Mouse (Mus musculus) forebrain, embryonic 11.5 days (tissue): ENCODE data around the gene Sult3a2. TPM values are rescaled to one million over a fixed set of nuclear protein-coding genes. Genes with fewer than 3 reads are reported as not detected.
"Not testable (repeated sequence)": the region's sequence is repeated elsewhere in the genome, so short reads cannot be mapped to it uniquely, and the experiment has no call there.

Experiments used
- ATAC-seq: fragments of 200-750 bp; cut with Nextera tagmentation; replicated peaks from 2 replicates; pipeline ENCODE4 v1.8.0; 2017; ENCODE audit warnings: moderate TSS enrichment; ENCODE audit not compliant: low FRiP score
- DNase-seq: peaks from one replicate; pipeline ENCODE4 v3.0.0-alpha.2; 2017; ENCODE audit warnings: low spot score
- H3K27ac ChIP-seq: fragments of 300-500 bp; sonication (generic); 2 replicates; pipeline ENCODE4 v1.5.1; 2014; ENCODE audit warnings: low read depth, low read length
- H3K27me3 ChIP-seq: fragments of 300-500 bp; sonication (generic); 2 replicates; pipeline ENCODE4 v1.6.1; 2014; ENCODE audit warnings: mild to moderate bottlenecking, low read length, mixed read lengths; ENCODE audit not compliant: control insufficient read depth, insufficient read depth
- H3K36me3 ChIP-seq: fragments of 300-500 bp; sonication (generic); 2 replicates; pipeline ENCODE4 v1.6.1; 2014; ENCODE audit warnings: mild to moderate bottlenecking, low read length, moderate library complexity, mixed read lengths; ENCODE audit not compliant: control insufficient read depth, insufficient read depth
- H3K4me1 ChIP-seq: fragments of 300-500 bp; sonication (generic); replicated peaks from 2 replicates; pipeline ENCODE4 v1.6.1; 2014; ENCODE audit warnings: low read length, mixed read lengths; ENCODE audit not compliant: control insufficient read depth, insufficient read depth
- H3K4me2 ChIP-seq: fragments of 300-500 bp; sonication (generic); 2 replicates; pipeline ENCODE4 v1.6.1; 2014; ENCODE audit warnings: low read depth, mild to moderate bottlenecking, low read length, moderate library complexity, mixed read lengths; ENCODE audit not compliant: severe bottlenecking
- H3K4me3 ChIP-seq: fragments of 300-500 bp; sonication (generic); 2 replicates; pipeline ENCODE4 v1.5.1; 2014; ENCODE audit warnings: low read depth, low read length
- H3K9ac ChIP-seq: fragments of 300-500 bp; sonication (generic); 2 replicates; pipeline ENCODE4 v1.6.1; 2014; ENCODE audit warnings: low read length
- H3K9me3 ChIP-seq: fragments of 300-500 bp; sonication (generic); 2 replicates; pipeline ENCODE4 v1.6.1; 2016; ENCODE audit warnings: low read length, mixed read lengths; ENCODE audit not compliant: control insufficient read depth
- WGBS: fragments of 180-500 bp; shearing (Covaris S2); extraction: QIAGEN DNeasy Blood & Tissue Kit; methylation state at CpG from one replicate; pipeline ENCODE4 v1.1.7; 2014; 5-methylcytosine and 5-hydroxymethylcytosine counted together
- polyA plus RNA-seq: library from polyadenylated mRNA; unstranded; fragments of >200 nt; fragmentation: Nextera tagmentation; extraction: Ambion mirVana; gene quantifications from 2 replicates; pipeline ENCODE4 v1.2.1, GENCODE M21; 2014

Sult3a2 gene
- polyA plus RNA-seq, 1 experiment from 2014 or later = not detected

- not testable (repeated sequence) for H3K36me3 ChIP-seq, H3K4me3 ChIP-seq, H3K9me3 ChIP-seq, H3K9ac ChIP-seq, DNase-seq, H3K4me2 ChIP-seq, H3K4me1 ChIP-seq, H3K27ac ChIP-seq, H3K27me3 ChIP-seq, ATAC-seq
- 93% methylated on average over 7 of the region's 7 CpGs for WGBS
Measured at GRCm38 (mm10) chr10:33735251-33735650, 51.3 kb downstream of the Sult3a2 start.

- DNase-seq = no peak
Measured at GRCm38 (mm10) chr10:33733241-33733640, 53.3 kb downstream of the Sult3a2 start.

GRCm38 (mm10) chr10:33732409-33733185 lies 53.9 kb downstream of the Sult3a2 start:
- no peak overlapping the region for H3K9ac ChIP-seq
- no peaks in the 10 kb centered on the region for H3K4me1 ChIP-seq
- no peak overlapping the region for H3K4me2 ChIP-seq
- H3K9me3 ChIP-seq = no peaks in the 10 kb centered on the region
- ATAC-seq (no peak; the same call in 1 of the 2 replicates), DNase-seq (no peak)
- H3K27me3 ChIP-seq = no peaks in the 10 kb centered on the region
- 86% methylated on average over 4 of the region's 4 CpGs for WGBS
- no peaks in the 10 kb centered on the region for H3K36me3 ChIP-seq
- no peak overlapping the region for H3K27ac ChIP-seq
- no peak overlapping the region for H3K4me3 ChIP-seq

More at GRCm38 (mm10) chr10:33733241-33733640, 53.3 kb downstream of the Sult3a2 start:
- Histone ChIP-seq H3K27me3 (no peaks in the 10 kb centered on the region), H3K9me3 (no peaks in the 10 kb centered on the region), H3K4me2 (no peak overlapping the region), H3K4me3 (no peak overlapping the region), H3K27ac (no peak overlapping the region), H3K9ac (no peak overlapping the region), H3K4me1 (no peaks in the 10 kb centered on the region), H3K36me3 (no peaks in the 10 kb centered on the region)
- no peak; the same call in 1 of the 2 replicates for ATAC-seq

- Histone ChIP-seq H3K9ac (no peak overlapping the region), H3K9me3 (no peaks in the 10 kb centered on the region), H3K27me3 (no peaks in the 10 kb centered on the region), H3K4me1 (no peaks in the 10 kb centered on the region), H3K4me2 (no peak overlapping the region), H3K27ac (no peak overlapping the region), H3K36me3 (no peaks in the 10 kb centered on the region), H3K4me3 (no peak overlapping the region)
- DNase-seq (no peak), ATAC-seq (peak; percentile 76)
- 32% methylated on average over 6 of the region's 6 CpGs for WGBS
Measured at GRCm38 (mm10) chr10:33723764-33724163, 62.7 kb downstream of the Sult3a2 start.

GRCm38 (mm10) chr10:33721827-33722438 lies 64.6 kb downstream of the Sult3a2 start:
- Histone ChIP-seq H3K27ac (no peak overlapping the region), H3K27me3 (no peaks in the 10 kb centered on the region), H3K36me3 (no peaks in the 10 kb centered on the region), H3K4me1 (no peaks in the 10 kb centered on the region), H3K4me2 (no peak overlapping the region), H3K9me3 (no peaks in the 10 kb centered on the region), H3K4me3 (no peak overlapping the region), H3K9ac (no peak overlapping the region)
- peak; percentile 53 for ATAC-seq
- 56% methylated on average over 4 of the region's 4 CpGs for WGBS
- no peak for DNase-seq

Other genes starting within 250 kb of the Sult3a2 start
- gene Clvs2, start 161.9 kb downstream of the Sult3a2 start, polyA plus RNA-seq = 1.4 and 1.6 TPM in 2 replicates
- not detected in 2 replicates for gene Sult3a1, start 71.0 kb upstream of the Sult3a2 start, polyA plus RNA-seq
- gene Rsph4a, start 118.4 kb upstream of the Sult3a2 start, polyA plus RNA-seq = 0.24 and 0.37 TPM in 2 replicates
- gene Zup1, start 164.6 kb upstream of the Sult3a2 start, polyA plus RNA-seq = 25.4 and 27.1 TPM in 2 replicates
- gene Rwdd1, start 232.9 kb upstream of the Sult3a2 start, polyA plus RNA-seq = 151 and 165 TPM in 2 replicates